Mouse (Mus musculus): ENCODE measurements around the gene Aldh3a2.

DNA sequence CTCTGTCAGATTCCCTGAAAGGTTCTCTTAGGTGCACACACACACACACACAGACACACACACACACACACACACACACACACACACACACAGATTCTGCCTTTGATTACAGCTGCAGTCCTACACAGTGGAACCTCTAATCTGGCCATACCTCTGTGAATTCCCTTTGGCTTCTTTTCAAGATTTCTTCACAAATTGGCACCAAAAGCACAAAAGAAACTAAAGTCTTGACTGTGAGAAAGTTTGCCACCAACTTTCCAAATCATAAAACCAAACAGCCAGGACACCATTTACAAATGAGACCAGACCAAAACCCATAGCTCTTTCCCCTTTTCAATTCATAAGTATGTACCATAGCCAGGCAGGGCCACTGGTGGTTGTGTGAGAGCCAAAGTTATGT is 69.3 kb downstream of the Aldh3a2 start:
- TF ChIP-seq CTCF (IDR thresholded peaks at IDR 0.05; ENCODE audit: borderline replicate concordance, extremely low read depth, insufficient read depth, insufficient read length) (no peak), POLR2A (IDR thresholded peaks at IDR 0.05; ENCODE audit: borderline replicate concordance, extremely low read depth, insufficient read depth, insufficient read length, poor library complexity, severe bottlenecking) (no peak)

All from brain, embryonic 14.5 days (tissue).